Mouse (Mus musculus): ENCODE results near the gene Cdh23. TPM values are rescaled to one million over a fixed set of nuclear protein-coding genes. Genes with fewer than 3 reads are reported as not detected.

The Cdh23 gene
- total and polyA plus RNA-seq, 2 experiments from 2014 or later: 0.23 TPM

- no peak overlapping the region for H3K4me3 ChIP-seq (ENCODE audit: low read depth, low read length)
- H3K27me3 ChIP-seq (ENCODE audit: control insufficient read depth, insufficient read depth, low read length): no peaks in the 10 kb centered on the region
- H3K9me3 ChIP-seq (replicated peaks; ENCODE audit: control insufficient read depth, low read length): no peaks in the 10 kb centered on the region
- no peak for DNase-seq (ENCODE audit: low spot score)
- no peak for TF ChIP-seq EP300 (IDR thresholded peaks at IDR 0.05; ENCODE audit: low read depth)
- TF ChIP-seq CTCF (IDR thresholded peaks at IDR 0.05; ENCODE audit: low read depth): no peak
- no peak overlapping the region for H3K4me2 ChIP-seq (ENCODE audit: low read depth, low read length)
- no peak for ATAC-seq (ENCODE audit: insufficient read depth, low read depth)
- no peak overlapping the region for H3K27ac ChIP-seq (ENCODE audit: low read depth)
- H3K9ac ChIP-seq (replicated peaks; ENCODE audit: low read depth, low read length): no peak overlapping the region
- peaks cover 9% of the 10 kb centered on the region for H3K4me1 ChIP-seq (ENCODE audit: control insufficient read depth, insufficient read depth)
- H3K36me3 ChIP-seq (replicated peaks; ENCODE audit: control insufficient read depth, insufficient read depth, low read length): no peaks in the 10 kb centered on the region
- WGBS: 76% methylated on average over 5 of the region's 5 CpGs
Measured at GRCm38 (mm10) chr10:60260557-60261294, 435.6 kb downstream of the Cdh23 start.

- TF ChIP-seq EP300 (IDR thresholded peaks at IDR 0.05; ENCODE audit: low read depth): no peak
- TF ChIP-seq CTCF (IDR thresholded peaks at IDR 0.05; ENCODE audit: low read depth): no peak
- DNase-seq (ENCODE audit: low spot score): no peak
- Histone ChIP-seq H3K36me3 (replicated peaks; ENCODE audit: control insufficient read depth, insufficient read depth, low read length) (no peaks in the 10 kb centered on the region), H3K27ac (ENCODE audit: low read depth) (no peak overlapping the region), H3K9ac (replicated peaks; ENCODE audit: low read depth, low read length) (no peak overlapping the region), H3K4me2 (ENCODE audit: low read depth, low read length) (no peak overlapping the region), H3K4me1 (ENCODE audit: control insufficient read depth, insufficient read depth) (peaks cover 9% of the 10 kb centered on the region; the same call in 1 of the 2 replicates), H3K9me3 (replicated peaks; ENCODE audit: control insufficient read depth, low read length) (no peaks in the 10 kb centered on the region), H3K27me3 (ENCODE audit: control insufficient read depth, insufficient read depth, low read length) (no peaks in the 10 kb centered on the region), H3K4me3 (ENCODE audit: low read depth, low read length) (no peak overlapping the region)
- WGBS: 67% methylated on average over 16 of the region's 16 CpGs
- ATAC-seq (ENCODE audit: insufficient read depth, low read depth): no peak
Measured at GRCm38 (mm10) chr10:60257261-60257825, 438.9 kb downstream of the Cdh23 start.

- Histone ChIP-seq H3K4me1 (ENCODE audit: control insufficient read depth, insufficient read depth) (0 out of 2 replicates have a peak, but pooled peaks cover 3% of the 10 kb centered on the region), H3K9ac (replicated peaks; ENCODE audit: low read depth, low read length) (no peak overlapping the region), H3K27ac (ENCODE audit: low read depth) (no peak overlapping the region), H3K9me3 (replicated peaks; ENCODE audit: control insufficient read depth, low read length) (no peaks in the 10 kb centered on the region), H3K27me3 (ENCODE audit: control insufficient read depth, insufficient read depth, low read length) (no peaks in the 10 kb centered on the region), H3K4me3 (ENCODE audit: low read depth, low read length) (no peak overlapping the region), H3K36me3 (replicated peaks; ENCODE audit: control insufficient read depth, insufficient read depth, low read length) (no peaks in the 10 kb centered on the region), H3K4me2 (ENCODE audit: low read depth, low read length) (no peak overlapping the region)
- no peak for ATAC-seq (ENCODE audit: insufficient read depth, low read depth)
- no peak for TF ChIP-seq CTCF (IDR thresholded peaks at IDR 0.05; ENCODE audit: low read depth)
- no peak for TF ChIP-seq EP300 (IDR thresholded peaks at IDR 0.05; ENCODE audit: low read depth)
- DNase-seq (ENCODE audit: low spot score): no peak
- 55% methylated on average over 6 of the region's 6 CpGs for WGBS
Measured at GRCm38 (mm10) chr10:60256088-60256487, 440.2 kb downstream of the Cdh23 start.

Other genes with a start within 250 kb of the Cdh23 start
- 1.6 and 2.9 TPM in 2 replicates for gene Slc29a3, start 56.3 kb upstream of the Cdh23 start, total RNA-seq (2014; rRNA removed; ENCODE audit: low replicate concordance)
- 3.7 and 4.4 TPM in 2 replicates for gene Slc29a3, start 56.3 kb upstream of the Cdh23 start, polyA plus RNA-seq (2015; fragmentation: Nextera tagmentation; extraction: Ambion mirVana)
- 50.5 and 63.2 TPM in 2 replicates for gene Unc5b, start 135.1 kb upstream of the Cdh23 start, total RNA-seq (2014; rRNA removed; ENCODE audit: low replicate concordance)
- 4.9 and 5.0 TPM in 2 replicates for gene Unc5b, start 135.1 kb upstream of the Cdh23 start, polyA plus RNA-seq (2015; fragmentation: Nextera tagmentation; extraction: Ambion mirVana)

Data from heart, postnatal 0 days (tissue).